Mouse (Mus musculus) heart, embryonic 10.5 days (tissue): ENCODE results near the gene Shc1. TPM values are rescaled to one million over a fixed set of nuclear protein-coding genes. Genes with fewer than 3 reads are reported as not detected.
A peak's percentile ranks its signal among the peaks of the same experiment; 100 is the strongest.
"Not testable (repeated sequence)": the region's sequence is repeated elsewhere in the genome, so short reads cannot be mapped to it uniquely, and the experiment has no call there.

Experiments used
- DNase-seq: peaks from one replicate; pipeline ENCODE4 v3.0.0-alpha.2; 2017; ENCODE audit warnings: low spot score
- H3K27ac ChIP-seq: fragments of 300-500 bp; sonication (generic); 2 replicates; pipeline ENCODE4 v1.5.1; 2016; ENCODE audit warnings: mild to moderate bottlenecking
- H3K27me3 ChIP-seq: fragments of 300-500 bp; sonication (generic); 2 replicates; pipeline ENCODE4 v1.6.1; 2016; ENCODE audit warnings: mild to moderate bottlenecking; ENCODE audit not compliant: poor library complexity, insufficient read depth, severe bottlenecking
- H3K36me3 ChIP-seq: fragments of 300-500 bp; sonication (generic); 2 replicates; pipeline ENCODE4 v1.6.1; 2016; ENCODE audit warnings: mild to moderate bottlenecking, moderate library complexity
- H3K4me1 ChIP-seq: fragments of 300-500 bp; sonication (generic); 2 replicates; pipeline ENCODE4 v1.6.1; 2016; ENCODE audit warnings: mild to moderate bottlenecking
- H3K4me3 ChIP-seq: fragments of 300-500 bp; sonication (generic); 2 replicates; pipeline ENCODE4 v1.5.1; 2016; ENCODE audit warnings: mild to moderate bottlenecking, moderate library complexity
- H3K9me3 ChIP-seq: fragments of 300-500 bp; sonication (generic); 2 replicates; pipeline ENCODE4 v1.6.1; 2016; ENCODE audit warnings: mild to moderate bottlenecking, moderate library complexity
- WGBS: fragments of 180-500 bp; shearing (Covaris S2); methylation state at CpG from one replicate; pipeline ENCODE4 v1.1.7; 2016; 5-methylcytosine and 5-hydroxymethylcytosine counted together
- polyA plus RNA-seq: library from polyadenylated mRNA; unstranded; fragments of >200 nt; fragmentation: Nextera tagmentation; extraction: Ambion mirVana; gene quantifications from 2 replicates; pipeline ENCODE4 v1.2.1, GENCODE M21; 2016

Gene Shc1
- polyA plus RNA-seq, 1 experiment from 2014 or later: 72.2 TPM

DNA sequence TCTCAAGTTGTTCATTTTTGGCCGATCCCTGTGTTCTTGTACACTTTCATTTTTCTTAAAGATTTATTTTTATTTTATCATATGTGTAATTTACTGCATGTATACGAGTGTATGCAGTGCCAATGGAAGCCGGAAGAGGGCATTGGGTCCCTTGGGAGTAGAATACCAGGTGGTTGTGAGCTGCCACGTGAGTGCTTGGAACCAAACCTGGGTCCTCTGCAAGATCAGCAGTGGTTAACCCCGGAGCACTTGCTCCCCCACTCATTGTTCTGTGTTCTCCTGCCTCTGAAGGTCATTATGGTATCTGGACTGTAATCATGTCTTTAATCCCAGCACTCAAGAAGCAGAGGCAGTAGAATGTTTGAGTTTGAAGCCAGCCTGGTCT, 6.9 kb downstream of the Shc1 start:
- WGBS: 86% methylated on average over 5 of the region's 5 CpGs
- no peaks in the 10 kb centered on the region for H3K27me3 ChIP-seq
- H3K4me1 ChIP-seq: peaks cover 46% of the 10 kb centered on the region
- no peak overlapping the region for H3K27ac ChIP-seq
- DNase-seq: no peak
- peaks cover 59% of the 10 kb centered on the region for H3K36me3 ChIP-seq
- H3K9me3 ChIP-seq: no peaks in the 10 kb centered on the region
- no peak overlapping the region for H3K4me3 ChIP-seq

DNA sequence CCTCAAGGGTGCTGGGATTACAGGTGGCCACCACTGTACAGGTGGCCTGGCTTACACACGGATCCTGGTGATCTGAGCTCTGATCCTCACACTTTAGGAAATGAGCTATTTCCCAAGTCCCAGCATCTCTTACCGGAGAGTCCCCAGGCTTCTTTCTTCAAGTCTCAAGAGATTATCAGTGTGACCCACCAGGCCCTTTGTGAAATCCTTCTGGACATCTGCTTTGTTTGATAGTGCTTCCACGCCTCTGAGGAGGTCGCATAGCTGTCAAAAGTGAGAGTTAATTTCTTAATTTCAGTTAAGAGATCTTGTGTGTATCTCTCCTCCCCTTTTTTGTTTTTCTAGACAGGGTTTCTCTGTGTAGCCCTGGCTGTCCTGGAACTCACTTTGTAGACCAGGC, 7.6 kb downstream of the Shc1 start:
- H3K27ac ChIP-seq: 0 out of 2 replicates have a peak overlapping the region, but pooled peaks have one; percentile 2
- no peak for DNase-seq

DNA sequence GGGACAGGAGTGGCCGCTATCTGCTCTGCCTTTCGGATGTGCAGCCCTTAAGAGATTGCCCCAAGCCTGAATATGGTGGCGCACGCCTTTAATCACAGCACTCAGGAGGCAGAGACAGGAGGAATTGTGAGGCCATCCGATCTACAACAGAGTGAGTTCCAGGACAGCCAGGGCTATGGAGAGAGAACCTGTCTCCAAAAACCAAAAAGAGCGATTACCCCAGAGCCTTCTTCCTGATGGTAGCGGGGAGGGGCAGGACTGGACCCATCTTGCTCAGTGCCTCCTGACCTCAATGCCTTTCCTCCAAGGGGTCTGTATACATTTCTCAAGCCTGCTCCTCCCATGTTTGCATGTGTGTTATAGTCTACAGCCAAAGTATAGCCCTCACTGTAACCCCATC, 10.8 kb downstream of the Shc1 start:
- Histone ChIP-seq H3K4me1 (peaks cover 31% of the 10 kb centered on the region), H3K36me3 (peaks cover 68% of the 10 kb centered on the region)
- WGBS: 87% methylated on average over 7 of the region's 7 CpGs
- DNase-seq, H3K4me3 ChIP-seq, H3K9me3 ChIP-seq, H3K27me3 ChIP-seq, H3K27ac ChIP-seq: not testable (repeated sequence)

More for the DNA sequence above, 7.6 kb downstream of the Shc1 start:
- Histone ChIP-seq H3K9me3 (no peaks in the 10 kb centered on the region), H3K36me3 (peaks cover 59% of the 10 kb centered on the region), H3K4me1 (peaks cover 42% of the 10 kb centered on the region), H3K27me3 (no peaks in the 10 kb centered on the region), H3K4me3 (no peak overlapping the region)
- WGBS: 80% methylated on average over 4 of the region's 4 CpGs

DNA sequence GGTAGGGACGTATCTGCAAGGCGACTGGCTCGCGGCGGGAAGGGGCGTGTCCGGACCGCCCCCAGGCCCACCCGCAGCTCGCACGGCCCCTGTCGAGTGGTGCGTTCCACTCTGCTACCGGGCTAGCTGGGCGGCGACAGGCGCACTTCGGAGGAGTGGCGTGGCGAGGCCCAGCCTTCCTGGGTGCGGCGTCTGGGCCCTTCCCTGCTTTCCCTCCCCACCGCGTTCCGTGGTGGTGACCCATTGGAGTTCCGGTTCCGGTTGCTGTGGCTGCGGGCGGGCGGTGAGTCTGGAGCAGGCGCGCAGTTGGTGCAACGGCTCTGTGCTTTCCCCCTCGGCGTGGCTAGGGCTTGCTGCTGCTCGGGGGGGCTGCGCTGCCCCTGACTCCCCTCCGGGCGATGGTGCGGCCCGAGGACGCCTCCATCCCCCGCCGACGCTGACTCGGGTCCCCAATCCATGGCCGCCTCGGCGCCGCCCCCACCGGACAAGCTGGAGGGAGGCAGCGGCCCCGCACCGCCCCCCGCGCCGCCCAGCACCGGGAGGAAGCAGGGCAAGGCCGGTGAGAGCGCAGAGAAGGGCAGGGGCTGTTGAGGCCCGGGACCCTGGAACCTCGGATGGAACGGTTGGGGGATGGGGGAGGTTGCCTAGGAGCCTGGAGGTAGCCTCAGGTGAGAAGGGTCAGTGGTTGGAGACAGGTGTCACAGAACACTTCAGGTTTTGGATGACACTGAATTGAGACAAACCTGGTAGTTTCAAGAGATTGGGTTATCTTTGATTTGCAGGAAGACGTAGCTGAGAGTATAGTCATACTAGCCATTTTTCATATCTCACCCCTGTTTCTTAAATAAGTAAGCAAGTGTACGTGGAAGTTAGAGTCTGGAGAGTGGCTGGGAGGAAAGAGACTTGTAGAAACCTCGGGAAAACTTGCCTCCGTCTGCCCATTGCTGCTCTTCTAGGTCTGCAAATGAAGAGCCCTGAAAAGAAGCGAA, 12.2 kb downstream of the Shc1 start, which contains the start of gene Pygo2:
Pygo2 (plus strand) TSS at position 44 of the 989 bp plus-strand sequence.
- Histone ChIP-seq H3K4me1 (peaks cover 27% of the 10 kb centered on the region), H3K27ac (peak within 1 kb of the TSS; percentile 94), H3K4me3 (peak within 1 kb of the TSS; percentile 91), H3K9me3 (no peaks in the 10 kb centered on the region), H3K36me3 (peaks cover 63% of the 10 kb centered on the region), H3K27me3 (no peaks in the 10 kb centered on the region)
- peak; percentile 98 for DNase-seq
- 3% methylated on average over 68 of the region's 68 CpGs for WGBS

GRCm38 (mm10) chr3:89432606-89433005, 14.4 kb downstream of the Shc1 start:
- peaks cover 41% of the 10 kb centered on the region for H3K4me1 ChIP-seq
- H3K27me3 ChIP-seq: no peaks in the 10 kb centered on the region
- no peak overlapping the region for H3K4me3 ChIP-seq
- H3K9me3 ChIP-seq: no peaks in the 10 kb centered on the region
- DNase-seq: no peak
- H3K36me3 ChIP-seq: peaks cover 43% of the 10 kb centered on the region
- 83% methylated on average over 8 of the region's 8 CpGs for WGBS
- no peak overlapping the region for H3K27ac ChIP-seq

DNA sequence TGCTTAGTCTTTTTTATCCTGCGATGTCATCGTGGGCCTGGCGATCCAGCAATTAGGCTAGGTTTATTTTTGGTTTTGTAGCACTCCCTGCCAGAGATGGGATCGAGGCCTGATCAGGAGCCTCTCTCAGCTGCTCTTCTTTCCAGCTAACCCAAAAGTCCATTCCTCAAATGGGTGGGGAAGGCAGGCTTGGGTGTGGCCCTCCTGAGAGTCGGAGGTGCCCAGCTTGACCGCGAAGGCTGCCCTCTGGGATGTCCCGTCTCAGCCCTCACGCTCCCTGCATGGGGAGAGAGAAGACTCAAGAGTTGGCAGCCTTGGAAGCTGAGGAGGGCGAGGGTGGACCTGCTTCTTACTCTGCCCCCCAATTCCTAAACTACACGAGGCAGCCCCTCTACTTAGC, 16.3 kb downstream of the Shc1 start:
- no peak overlapping the region for H3K4me3 ChIP-seq
- 80% methylated on average over 11 of the region's 11 CpGs for WGBS
- peaks cover 31% of the 10 kb centered on the region for H3K36me3 ChIP-seq
- peaks cover 48% of the 10 kb centered on the region for H3K4me1 ChIP-seq
- H3K9me3 ChIP-seq: no peaks in the 10 kb centered on the region
- no peak for DNase-seq
- no peaks in the 10 kb centered on the region for H3K27me3 ChIP-seq
- H3K27ac ChIP-seq: no peak overlapping the region

DNA sequence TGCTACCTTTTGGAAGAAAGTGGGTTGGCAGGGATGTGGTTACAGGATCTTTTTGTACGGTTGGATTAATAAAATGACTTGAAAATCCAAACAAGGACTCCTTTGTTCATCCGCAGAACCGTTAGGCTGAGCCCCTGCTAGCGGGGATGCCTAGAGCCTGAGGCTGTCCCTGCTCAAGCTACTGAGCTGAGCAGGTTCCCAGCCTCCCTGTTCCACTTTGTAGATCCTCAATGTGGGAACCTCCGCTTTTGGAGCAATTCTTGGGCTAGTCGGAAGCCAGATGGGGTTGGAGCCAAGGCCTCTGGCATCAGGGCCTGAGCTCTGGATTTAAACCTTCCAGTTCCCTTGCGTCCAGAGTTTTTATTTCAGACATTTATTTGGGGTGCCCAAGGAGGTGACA, 16.8 kb downstream of the Shc1 start:
- DNase-seq: no peak
- Histone ChIP-seq H3K4me1 (peaks cover 48% of the 10 kb centered on the region), H3K27me3 (no peaks in the 10 kb centered on the region), H3K36me3 (peaks cover 36% of the 10 kb centered on the region), H3K9me3 (no peaks in the 10 kb centered on the region), H3K4me3 (no peak overlapping the region), H3K27ac (no peak overlapping the region)
- 82% methylated on average over 7 of the region's 7 CpGs for WGBS

GRCm38 (mm10) chr3:89436176-89437113, 18.2 kb downstream of the Shc1 start, which contains the start of gene Pbxip1:
Gene Pbxip1 (plus strand): TSS chr3:89436706.
- peaks cover 41% of the 10 kb centered on the region for H3K4me1 ChIP-seq
- peaks cover 49% of the 10 kb centered on the region for H3K36me3 ChIP-seq
- no peaks in the 10 kb centered on the region for H3K9me3 ChIP-seq
- DNase-seq: peak; percentile 96
- no peaks in the 10 kb centered on the region for H3K27me3 ChIP-seq
- peak within 1 kb of the TSS; percentile 71 for H3K4me3 ChIP-seq
- H3K27ac ChIP-seq: peak within 1 kb of the TSS; percentile 92
- WGBS: 4% methylated on average over 16 of the region's 16 CpGs

DNA sequence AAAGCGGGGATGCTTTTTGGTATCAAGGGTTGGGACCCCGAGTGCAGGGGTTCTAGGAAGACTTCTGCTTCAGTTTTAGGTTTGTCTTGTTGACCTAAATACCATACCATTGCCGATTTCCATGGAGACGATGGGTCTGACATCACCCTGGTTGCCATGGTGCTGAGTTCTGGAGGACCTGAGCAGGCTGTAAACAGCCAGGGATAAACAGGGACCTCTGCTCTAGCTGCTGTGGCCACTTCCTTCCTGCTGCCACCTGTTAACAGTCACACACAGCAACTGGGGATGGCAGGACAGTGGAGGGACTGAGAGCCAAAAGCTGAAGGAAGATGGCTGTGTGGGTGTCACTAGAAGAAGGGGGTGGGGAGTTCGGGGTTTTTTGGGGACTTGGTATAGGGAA, 19.0 kb downstream of the Shc1 start:
- DNase-seq: no peak
- Histone ChIP-seq H3K27me3 (no peaks in the 10 kb centered on the region), H3K4me3 (peak overlapping the region; percentile 71), H3K9me3 (no peaks in the 10 kb centered on the region), H3K4me1 (peaks cover 38% of the 10 kb centered on the region), H3K27ac (peak overlapping the region; percentile 92), H3K36me3 (peaks cover 46% of the 10 kb centered on the region)
- WGBS: 36% methylated on average over 5 of the region's 5 CpGs

GRCm38 (mm10) chr3:89440691-89441090, 22.4 kb downstream of the Shc1 start:
- peaks cover 52% of the 10 kb centered on the region for H3K36me3 ChIP-seq

GRCm38 (mm10) chr3:89448720-89449537, 30.7 kb downstream of the Shc1 start:
- Histone ChIP-seq H3K9me3 (no peaks in the 10 kb centered on the region), H3K4me1 (peaks cover 52% of the 10 kb centered on the region), H3K36me3 (peaks cover 41% of the 10 kb centered on the region), H3K4me3 (peak overlapping the region; percentile 24), H3K27ac (peak overlapping the region; percentile 82), H3K27me3 (no peaks in the 10 kb centered on the region)
- WGBS: 41% methylated on average over 13 of the region's 13 CpGs
- DNase-seq: no peak

More at GRCm38 (mm10) chr3:89440691-89441090, 22.4 kb downstream of the Shc1 start:
- WGBS: 96% methylated on average over 2 of the region's 2 CpGs
- H3K27me3 ChIP-seq: no peaks in the 10 kb centered on the region
- no peak overlapping the region for H3K27ac ChIP-seq
- H3K4me3 ChIP-seq: no peak overlapping the region
- peaks cover 21% of the 10 kb centered on the region for H3K4me1 ChIP-seq
- no peaks in the 10 kb centered on the region for H3K9me3 ChIP-seq
- DNase-seq: no peak

DNA sequence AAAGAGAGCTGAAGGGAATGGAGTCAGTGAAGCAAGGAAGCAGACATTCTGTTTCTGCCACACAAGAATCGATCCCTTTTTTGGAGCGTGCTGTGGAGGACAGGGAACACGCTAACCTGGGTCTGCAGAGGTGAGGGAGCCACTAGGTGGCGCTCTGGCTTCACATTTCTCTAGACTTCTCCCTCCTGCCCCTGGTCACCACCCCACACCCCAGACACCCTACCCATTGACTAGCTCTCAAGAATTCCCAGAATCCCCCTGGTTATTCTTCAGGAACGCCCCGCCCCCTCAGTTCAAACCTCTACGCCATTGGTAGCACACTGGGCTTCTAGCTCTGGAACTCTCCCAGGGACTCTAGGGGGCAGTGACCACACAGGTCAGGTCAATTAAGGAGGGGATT, 31.3 kb downstream of the Shc1 start:
- 43% methylated on average over 7 of the region's 7 CpGs for WGBS
- H3K27ac ChIP-seq: peak overlapping the region; percentile 82

More for the DNA sequence above, 31.3 kb downstream of the Shc1 start:
- Histone ChIP-seq H3K4me3 (peak overlapping the region; percentile 24; the same call in 1 of the 2 replicates), H3K4me1 (peaks cover 55% of the 10 kb centered on the region), H3K9me3 (no peaks in the 10 kb centered on the region), H3K27me3 (no peaks in the 10 kb centered on the region), H3K36me3 (peaks cover 36% of the 10 kb centered on the region)
- peak; percentile 87 for DNase-seq
